Mouse (Mus musculus) retina, adult 2 months (tissue): ENCODE measurements around the gene Rnf115.

Source experiments
- DNase-seq: peaks from one replicate; pipeline ENCODE4 v3.0.0-alpha.2; 2012; ENCODE audit warnings: low read depth, low spot score

The Rnf115 gene

DNA sequence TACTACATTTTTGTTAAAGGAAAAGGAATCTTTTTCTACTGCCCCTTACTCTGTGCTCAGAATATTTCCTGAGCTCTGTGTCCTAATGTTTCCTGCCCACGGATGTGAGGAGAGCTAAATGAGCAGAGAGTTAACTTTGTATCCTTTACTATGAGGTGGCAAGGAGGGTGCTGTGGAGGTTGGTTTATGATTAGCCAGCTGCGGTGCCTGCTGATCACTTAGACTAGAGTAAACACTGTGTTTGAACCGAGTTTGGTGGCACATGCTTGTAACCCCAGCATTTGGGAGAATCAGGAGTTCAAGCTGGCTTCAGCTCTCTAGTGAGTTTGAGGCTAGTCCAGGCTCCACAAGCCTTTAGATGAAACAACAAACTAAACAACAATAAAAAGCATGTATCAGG, 49.7 kb downstream of the Rnf115 start:
- DNase-seq, result no peak

GRCm38 (mm10) chr3:96782236-96782635, 54.8 kb downstream of the Rnf115 start:
- DNase-seq, result no peak

- DNase-seq, result no peak
Measured at GRCm38 (mm10) chr3:96787784-96788183, 60.3 kb downstream of the Rnf115 start.

- DNase-seq, result no peak
Measured at GRCm38 (mm10) chr3:96788506-96788905, 61.0 kb downstream of the Rnf115 start.

DNA sequence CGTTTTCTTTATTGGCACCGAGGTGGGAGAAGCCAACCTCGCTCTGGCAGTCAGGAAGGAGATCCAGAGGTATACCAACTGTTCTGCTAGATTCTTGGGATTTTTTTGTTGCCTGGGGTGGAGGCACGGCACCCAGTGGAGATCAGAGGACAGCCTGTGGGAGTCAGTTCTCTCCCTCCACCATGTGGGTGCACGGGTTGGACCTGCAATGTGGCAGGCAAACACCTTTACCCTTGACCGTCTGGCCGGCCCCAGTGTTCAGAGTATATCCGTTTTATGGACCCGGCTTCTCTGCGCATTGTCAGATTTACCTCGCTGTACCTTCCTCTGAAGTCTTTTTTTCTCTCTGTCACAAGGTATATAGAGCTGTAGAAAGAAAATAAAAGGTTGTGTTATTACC, 72.8 kb downstream of the Rnf115 start:
- DNase-seq, result no peak

DNA sequence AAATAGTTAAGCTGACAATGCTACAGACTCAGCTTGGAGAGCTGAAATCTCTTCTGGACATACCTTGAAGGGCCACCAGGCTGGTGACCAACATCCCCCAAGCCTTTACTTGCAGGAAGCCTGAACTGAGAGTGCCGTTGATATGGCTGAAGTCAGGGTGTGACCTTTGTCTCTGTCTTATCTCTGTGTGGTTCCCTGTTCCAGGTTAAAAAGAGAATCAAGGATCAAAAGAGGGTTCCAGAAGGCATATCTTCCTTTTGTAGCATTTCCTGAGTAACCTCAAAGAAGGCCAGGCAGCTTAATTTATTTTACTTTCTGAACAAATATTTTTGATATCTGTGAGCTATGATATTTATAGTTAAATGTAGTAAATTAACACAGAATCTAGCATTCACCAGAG, 74.8 kb downstream of the Rnf115 start:
- DNase-seq, result no peak

- no peak for DNase-seq
Measured at GRCm38 (mm10) chr3:96808136-96808535, 80.7 kb downstream of the Rnf115 start.

- DNase-seq, result no peak
Measured at GRCm38 (mm10) chr3:96808651-96809050, 81.2 kb downstream of the Rnf115 start.

DNA sequence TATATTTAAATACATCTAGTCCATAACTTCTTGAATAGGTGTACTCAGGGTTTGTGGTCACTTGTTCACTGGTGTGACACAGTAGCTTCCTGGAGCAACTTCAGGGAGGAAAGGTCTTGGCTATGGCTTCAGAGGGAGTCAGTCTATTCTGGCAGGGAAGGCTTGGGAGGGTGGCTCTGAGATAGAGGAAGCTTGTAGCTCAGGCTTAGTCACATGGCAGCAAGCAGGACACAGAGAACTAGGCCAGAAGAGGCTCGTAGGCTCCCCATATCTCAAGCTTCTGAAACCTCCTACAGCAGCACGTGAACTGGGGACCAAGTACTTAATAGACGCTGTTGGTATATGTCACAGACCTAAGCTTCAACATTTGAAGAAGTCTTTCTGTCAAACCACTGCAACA, 83.8 kb downstream of the Rnf115 start:
- DNase-seq, result no peak

DNA sequence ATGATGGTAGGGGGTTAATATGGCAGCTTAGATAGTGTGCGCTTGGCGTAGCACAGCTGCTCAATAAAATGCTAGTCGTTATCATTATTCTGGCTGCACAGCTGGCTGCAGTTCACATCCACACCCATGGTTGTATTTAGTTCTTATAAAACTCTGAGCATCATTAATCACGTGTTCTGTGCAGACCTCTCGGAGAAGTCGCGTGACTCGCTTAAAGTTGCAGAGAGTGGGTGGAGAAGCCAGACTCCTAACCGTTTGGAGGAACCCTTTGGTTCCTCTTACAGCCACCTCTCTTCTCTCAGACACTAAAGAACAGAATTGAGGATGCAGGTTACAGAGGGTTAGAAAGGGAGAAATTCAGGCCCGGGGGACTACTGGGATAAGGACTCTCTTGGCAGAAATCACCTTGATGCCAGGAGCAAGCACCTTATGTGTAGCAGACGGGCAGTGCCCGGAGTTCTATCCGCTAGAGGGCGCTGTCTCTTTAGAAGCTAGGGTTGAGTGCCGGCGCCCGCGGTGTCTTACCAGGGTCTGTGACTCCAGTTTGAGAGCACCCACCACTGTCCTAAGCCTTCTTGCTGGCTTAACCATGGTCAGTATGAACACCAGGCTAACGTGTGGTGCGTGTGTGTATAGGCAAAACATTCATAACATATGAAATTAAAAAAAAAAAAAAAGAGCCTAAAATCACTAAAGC, 85.1 kb downstream of the Rnf115 start:
- DNase-seq, result peak; percentile 41

DNA sequence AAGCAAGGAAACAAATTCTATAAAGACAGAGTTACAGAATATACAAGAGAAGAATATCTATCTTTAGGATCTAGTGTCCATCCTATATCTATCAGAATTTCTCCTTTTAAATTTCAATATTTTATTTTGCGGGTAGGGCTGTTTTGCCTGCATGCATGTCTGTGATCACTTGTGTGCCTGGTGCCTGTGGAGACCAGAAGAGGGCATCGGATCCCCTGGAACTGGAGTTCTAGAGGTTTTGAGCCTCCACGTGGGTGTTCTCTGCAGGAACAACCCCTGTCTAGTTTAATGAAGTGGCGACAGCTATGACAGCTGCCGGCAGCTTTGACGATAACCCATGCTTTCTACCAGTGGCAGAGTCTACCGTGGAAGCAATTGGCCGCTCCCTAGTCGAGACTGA, 85.6 kb downstream of the Rnf115 start:
- peak; percentile 13 for DNase-seq

GRCm38 (mm10) chr3:96813591-96814244, 86.3 kb downstream of the Rnf115 start:
- DNase-seq, result no peak

- DNase-seq, result no peak
Measured at GRCm38 (mm10) chr3:96814342-96814741, 86.9 kb downstream of the Rnf115 start.

DNA sequence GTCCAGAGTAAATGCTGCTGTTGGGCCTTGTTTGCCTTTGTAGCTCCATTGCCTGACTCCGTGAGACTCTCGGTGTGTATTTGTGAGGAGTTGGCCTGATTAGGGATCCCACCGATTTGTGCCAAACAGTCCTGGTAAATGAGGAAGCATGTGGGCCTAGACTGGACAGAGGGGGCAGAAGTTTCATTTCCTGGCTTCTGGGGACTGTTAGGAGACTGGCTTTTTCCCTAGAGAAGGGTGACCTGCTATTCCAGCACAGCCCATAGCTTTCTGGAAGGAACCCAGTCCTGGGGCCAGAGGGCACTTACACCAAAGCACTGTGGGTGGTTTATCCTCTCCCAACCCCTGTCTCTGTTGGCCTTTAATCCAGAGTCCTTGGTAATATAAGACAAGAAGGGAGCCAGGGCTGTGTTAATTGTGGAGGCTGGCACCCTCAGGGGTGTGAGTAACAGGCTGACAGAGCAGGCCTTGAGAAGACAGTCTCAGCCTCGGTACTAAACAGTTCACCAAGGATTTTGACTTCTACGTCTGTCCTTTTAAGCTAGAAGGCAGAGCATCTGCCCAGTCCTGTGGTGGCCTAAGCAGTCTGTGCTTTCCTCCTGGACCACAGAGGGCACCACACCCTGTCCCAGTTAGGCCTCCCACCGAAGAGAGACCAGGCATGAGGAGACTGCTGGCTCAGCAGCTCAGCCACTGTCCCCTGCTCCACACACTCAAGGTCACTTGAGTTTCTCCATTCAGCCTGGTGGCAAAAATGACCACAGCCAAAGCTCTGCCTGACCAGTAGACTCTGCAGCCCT, 92.9 kb downstream of the Rnf115 start:
- DNase-seq, result no peak

DNA sequence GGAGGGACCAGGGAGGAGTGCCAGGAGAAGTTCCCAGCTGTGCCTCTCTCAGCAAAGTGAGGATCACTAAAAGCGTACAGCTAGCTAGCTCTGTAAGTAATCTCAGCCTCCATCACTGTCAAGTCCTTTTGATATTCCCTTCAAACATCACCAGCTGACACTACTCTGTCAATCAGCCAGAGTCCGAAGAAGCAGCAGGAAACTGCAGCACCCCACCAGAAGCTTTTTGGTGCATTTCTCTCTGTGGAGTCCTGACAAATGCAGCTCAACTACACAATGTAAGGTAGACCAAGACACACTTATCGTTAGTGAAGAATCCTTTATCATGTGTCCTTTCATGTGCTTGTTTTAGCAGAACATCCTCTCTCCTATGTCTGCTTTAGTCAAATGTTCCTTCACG, 94.1 kb downstream of the Rnf115 start:
- DNase-seq, result no peak

- DNase-seq, result no peak
Measured at GRCm38 (mm10) chr3:96823701-96824100, 96.2 kb downstream of the Rnf115 start.

- no peak for DNase-seq
Measured at GRCm38 (mm10) chr3:96824614-96825013, 97.2 kb downstream of the Rnf115 start.

- DNase-seq, result no peak
Measured at GRCm38 (mm10) chr3:96825261-96825660, 97.8 kb downstream of the Rnf115 start.

DNA sequence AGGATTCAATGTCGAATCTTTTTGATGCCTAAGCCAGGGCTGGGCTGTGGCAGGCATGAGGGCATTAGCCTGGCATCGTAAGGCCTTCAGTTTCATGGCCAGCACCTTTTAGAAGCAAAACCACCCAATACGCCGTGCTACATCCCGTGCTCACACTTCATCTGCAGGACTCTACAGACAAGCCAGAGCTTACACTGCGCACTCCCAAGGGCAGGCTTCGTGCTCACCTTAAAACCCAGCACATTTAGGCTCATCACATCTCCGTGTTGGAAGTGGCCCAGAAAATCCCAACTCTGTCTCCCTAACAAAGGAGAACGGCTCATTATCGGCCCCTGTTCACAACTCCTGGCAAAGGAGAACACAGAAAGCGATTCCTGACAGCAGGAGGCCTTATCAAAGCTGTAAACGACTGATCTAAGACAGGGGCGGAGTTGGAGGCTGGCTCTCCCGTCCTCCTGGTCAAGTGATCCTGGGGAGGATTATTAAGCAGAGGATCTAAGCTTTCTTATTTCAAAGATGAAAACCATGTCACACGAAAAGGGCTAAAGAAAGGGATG, 100.9 kb downstream of the Rnf115 start:
- no peak for DNase-seq

DNA sequence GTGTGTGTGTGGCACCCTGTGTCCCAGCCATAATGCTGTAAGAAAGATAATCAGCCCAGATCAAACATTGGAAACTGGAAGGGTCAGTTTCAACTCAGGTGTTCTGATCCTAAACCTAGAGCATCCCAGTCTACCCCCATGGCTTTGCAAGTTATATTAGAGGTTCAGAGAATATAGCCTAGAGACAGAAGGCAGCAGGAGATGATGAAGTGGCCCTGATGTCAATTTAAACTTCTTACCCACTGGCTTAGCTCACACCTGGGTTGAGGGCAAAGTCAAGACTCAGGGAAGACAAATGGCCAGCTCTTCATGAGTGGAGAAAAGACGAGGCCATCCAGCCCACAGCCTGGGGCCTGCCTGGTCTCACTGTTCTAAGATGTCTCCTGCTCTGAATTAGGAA, 101.5 kb downstream of the Rnf115 start, which contains the start of the genes Pdzk1 and Cd160:
Gene Pdzk1, plus strand, starts transcription at position 301 of the 400 bp plus-strand sequence.
Gene Cd160, minus strand, starts transcription at position 368 of the 400 bp plus-strand sequence.
- DNase-seq, result no peak

DNA sequence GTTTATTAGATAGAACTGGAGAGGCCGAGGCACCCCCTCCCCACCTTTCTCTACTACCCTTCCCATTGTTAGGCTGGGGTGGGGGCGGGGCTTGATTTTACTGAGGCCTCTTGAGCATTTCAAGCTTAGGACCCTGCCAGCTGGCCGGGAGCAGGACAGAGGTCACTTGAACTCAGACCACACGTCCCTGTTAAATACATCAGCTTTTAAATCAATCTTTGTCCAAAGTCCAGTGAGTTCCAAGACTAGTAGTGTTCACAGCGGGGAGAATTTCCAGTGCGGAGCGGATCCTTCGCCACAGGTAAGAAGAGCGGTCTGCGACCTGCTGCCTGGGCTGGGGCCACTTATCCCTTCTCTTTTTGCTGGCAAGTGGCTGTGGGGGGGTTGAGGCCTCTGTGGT, 102.4 kb downstream of the Rnf115 start:
- DNase-seq, result no peak

DNA sequence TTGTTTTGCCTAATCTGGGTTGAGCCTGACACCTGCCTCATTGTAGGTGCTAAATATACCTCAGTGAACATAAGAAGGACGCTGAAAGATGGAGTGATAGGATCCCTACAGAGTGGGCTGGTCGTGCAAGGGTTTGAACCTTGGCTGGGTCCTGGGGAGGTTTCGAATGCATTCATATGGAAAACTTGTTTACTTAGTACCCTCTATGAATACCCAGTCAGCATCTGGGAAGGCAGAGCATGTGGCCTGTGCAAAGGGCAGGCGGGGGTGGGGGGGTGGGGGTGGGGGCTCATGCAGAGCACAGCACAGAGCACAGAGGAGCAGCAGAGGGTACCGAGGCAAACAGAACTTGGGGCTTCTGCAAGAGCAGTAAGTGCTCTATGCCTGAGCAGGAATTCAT, 105.5 kb downstream of the Rnf115 start:
- DNase-seq, result no peak
